Mouse (Mus musculus) CH12.LX (cell line): ENCODE measurements around the gene Hdac1. TPM values are rescaled to one million over a fixed set of nuclear protein-coding genes. Genes with fewer than 3 reads are reported as not detected.

Source experiments
- DNase-seq: peaks from one replicate; pipeline ENCODE4 v3.0.0-alpha.2; 2013; ENCODE audit errors: extremely low read depth
- H3K27ac ChIP-seq: 2 replicates; pipeline ENCODE4 v1.5.1; 2012; ENCODE audit warnings: low read depth, mild to moderate bottlenecking, control low read depth, moderate library complexity; ENCODE audit not compliant: insufficient read depth
- H3K27me3 ChIP-seq: replicated peaks from 2 replicates; pipeline ENCODE3; 2012; ENCODE audit warnings: inconsistent platforms
- H3K36me3 ChIP-seq, 2 experiments: replicated peaks in 1 of 2; 2 replicates each; pipeline versions ENCODE3 to v1.6.1; 2012; ENCODE audit warnings: inconsistent platforms in 1 of 2, low read length in 1 of 2, mild to moderate bottlenecking in 1 of 2, mixed read lengths in 1 of 2, moderate library complexity in 1 of 2; ENCODE audit not compliant: control insufficient read depth in 1 of 2, insufficient read depth in 1 of 2
- H3K4me1 ChIP-seq, 2 experiments: 2 replicates each; pipeline ENCODE4 v1.6.1; 2012; ENCODE audit warnings: inconsistent platforms in 1 of 2, moderate library complexity in 1 of 2; ENCODE audit not compliant: insufficient read depth in 2 of 2, control insufficient read depth in 1 of 2
- H3K4me2 ChIP-seq: 2 replicates; pipeline ENCODE4 v1.6.1; 2012; ENCODE audit warnings: low read depth, mild to moderate bottlenecking, control low read depth; ENCODE audit not compliant: poor library complexity, insufficient read depth, severe bottlenecking
- H3K4me3 ChIP-seq, 3 experiments: fragments of 150-350 bp in 1 of 3; sonication (generic) in 1 of 3; replicated peaks in 1 of 3; 2 replicates each; pipeline versions ENCODE3 to v1.5.1; 2011 to 2012; ENCODE audit warnings: low read depth in 2 of 3, low read length in 2 of 3, mild to moderate bottlenecking in 2 of 3, moderate library complexity in 2 of 3, control low read depth in 1 of 3, improper control_type of control experiment in 1 of 3, inconsistent platforms in 1 of 3, mixed read lengths in 1 of 3; ENCODE audit not compliant: poor library complexity in 1 of 3
- H3K79me2 ChIP-seq: replicated peaks from 2 replicates; pipeline ENCODE4 v1.6.1; 2012; ENCODE audit warnings: mild to moderate bottlenecking, moderate library complexity; ENCODE audit not compliant: control insufficient read depth, poor library complexity, insufficient read depth, severe bottlenecking; ENCODE audit errors: extremely low read depth
- H3K9ac ChIP-seq: 2 replicates; pipeline ENCODE4 v1.6.1; 2012; ENCODE audit warnings: low read depth, mild to moderate bottlenecking, control low read depth, moderate library complexity; ENCODE audit not compliant: insufficient read depth
- H3K9me3 ChIP-seq: replicated peaks from 2 replicates; pipeline ENCODE3; 2012; ENCODE audit warnings: low read length, inconsistent platforms, mixed read lengths
- BHLHE40 ChIP-seq: IDR thresholded peaks from 2 replicates; pipeline ENCODE4 v1.6.1; 2011; ENCODE audit warnings: mild to moderate bottlenecking, low read depth, low read length, improper control_type of control experiment
- CTCF ChIP-seq, 2 experiments: IDR thresholded peaks in 1 of 2; conservative IDR thresholded peaks in 1 of 2; 2 replicates each; pipeline ENCODE4 v1.5.1; 2011 to 2012; ENCODE audit warnings: low read depth in 2 of 2, low read length in 2 of 2, improper control_type of control experiment in 1 of 2, inconsistent platforms in 1 of 2, mild to moderate bottlenecking in 1 of 2, moderate library complexity in 1 of 2
- E2F4 ChIP-seq: IDR thresholded peaks from 2 replicates; pipeline ENCODE4 v1.6.1; 2011; ENCODE audit warnings: low read depth, low read length, improper control_type of control experiment; ENCODE audit not compliant: insufficient replicate concordance
- EP300 ChIP-seq: IDR thresholded peaks from 2 replicates; pipeline ENCODE4 v1.6.1; 2011; ENCODE audit warnings: low read length, improper control_type of control experiment
- HCFC1 ChIP-seq: IDR thresholded peaks from 2 replicates; pipeline ENCODE4 v1.6.1; 2012; ENCODE audit warnings: low read depth, mild to moderate bottlenecking, inconsistent platforms, low read length, improper control_type of control experiment
- JUN ChIP-seq: IDR thresholded peaks from 2 replicates; pipeline ENCODE4 v1.6.1; 2011; ENCODE audit warnings: low read depth, mild to moderate bottlenecking, low read length, improper control_type of control experiment, moderate library complexity; ENCODE audit not compliant: insufficient read depth
- JUND ChIP-seq: conservative IDR thresholded peaks from 2 replicates; pipeline ENCODE4 v1.6.1; 2011; ENCODE audit warnings: low read depth, low read length, improper control_type of control experiment
- MAFK ChIP-seq: IDR thresholded peaks from 2 replicates; pipeline ENCODE4 v1.6.1; 2011; ENCODE audit warnings: low read length, improper control_type of control experiment; ENCODE audit not compliant: insufficient replicate concordance
- MEF2A ChIP-seq: IDR thresholded peaks from 2 replicates; pipeline ENCODE4 v1.6.1; 2014; ENCODE audit warnings: low read depth, mild to moderate bottlenecking, inconsistent platforms, low read length, improper control_type of control experiment, borderline replicate concordance
- MXI1 ChIP-seq: IDR thresholded peaks from 2 replicates; pipeline ENCODE4 v1.6.1; 2011; ENCODE audit warnings: mild to moderate bottlenecking, low read depth, low read length, improper control_type of control experiment
- NRF1 ChIP-seq: IDR thresholded peaks from 2 replicates; pipeline ENCODE4 v1.6.1; 2014; ENCODE audit warnings: low read depth, mild to moderate bottlenecking, inconsistent platforms, low read length, improper control_type of control experiment, moderate library complexity
- PAX5 ChIP-seq: IDR thresholded peaks from 2 replicates; pipeline ENCODE4 v1.6.1; 2012; ENCODE audit warnings: low read length, inconsistent platforms, mixed read lengths
- RAD21 ChIP-seq: IDR thresholded peaks from 2 replicates; pipeline ENCODE4 v1.6.1; 2011; ENCODE audit warnings: low read depth, mild to moderate bottlenecking, low read length, improper control_type of control experiment, moderate library complexity
- SIN3A ChIP-seq: IDR thresholded peaks from 2 replicates; pipeline ENCODE4 v1.6.1; 2012; ENCODE audit warnings: low read length, improper control_type of control experiment, inconsistent platforms
- SMC3 ChIP-seq: IDR thresholded peaks from 2 replicates; pipeline ENCODE4 v1.6.1; 2011; ENCODE audit warnings: low read depth, low read length, improper control_type of control experiment
- TBP ChIP-seq: conservative IDR thresholded peaks from 2 replicates; pipeline ENCODE4 v1.6.1; 2011; ENCODE audit warnings: low read depth, low read length, improper control_type of control experiment
- TCF12 ChIP-seq: IDR thresholded peaks from 2 replicates; pipeline ENCODE4 v1.6.1; 2014; ENCODE audit warnings: low read depth, mild to moderate bottlenecking, inconsistent platforms, low read length, improper control_type of control experiment
- UBTF ChIP-seq: IDR thresholded peaks from 2 replicates; pipeline ENCODE4 v1.6.1; 2012; ENCODE audit warnings: low read depth, mild to moderate bottlenecking, inconsistent platforms, low read length, improper control_type of control experiment, moderate library complexity
- ZKSCAN1 ChIP-seq: IDR thresholded peaks from 2 replicates; pipeline ENCODE4 v1.6.1; 2012; ENCODE audit warnings: low read depth, inconsistent platforms, low read length, improper control_type of control experiment, borderline replicate concordance
- ZMIZ1 ChIP-seq: IDR thresholded peaks from 2 replicates; pipeline ENCODE4 v1.6.1; 2012; ENCODE audit warnings: low read depth, mild to moderate bottlenecking, inconsistent platforms, low read length, improper control_type of control experiment
- dilution Hi-C: fragments of 300-500 bp; cut with MboI; formaldehyde crosslinking; loops from 2 replicates; pipeline ENCODE4 v1.14.3; 2020; ENCODE audit warnings: low sequenced_read_pairs; ENCODE audit not compliant: extremely low pct_unique_long_range_greater_than_20kb, extremely low pct_ligation_motif_present
- in situ Hi-C: fragments of 300-500 bp; cut with MboI; formaldehyde crosslinking; loops from 3 replicates; pipeline ENCODE4 v1.14.3; 2019; ENCODE audit warnings: low sequenced_read_pairs, low pct_ligation_motif_present, low pct_unique_long_range_greater_than_20kb, mixed read lengths
- polyA plus RNA-seq: library from polyadenylated mRNA; unstranded; fragments of >175 nt; gene quantifications from 2 replicates; pipeline ENCODE4 v1.2.1, GENCODE M21; 2012; ENCODE audit warnings: low read depth; ENCODE audit not compliant: insufficient read length
- total RNA-seq, 2 experiments: library from RNA; depleted of rRNA; stranded (reverse); fragments of 300-350 nt in 1 of 2; fragments of >200 nt in 1 of 2; gene quantifications; 2 replicates each; pipeline ENCODE4 v1.2.3; 2012 to 2014

Hdac1 gene
- total and polyA plus RNA-seq, 3 experiments: 71.7 to 231 (median 106) TPM

- Histone ChIP-seq H3K9me3 (no peaks in the 10 kb centered on the region), H3K4me1 (peaks cover 15 to 53% of the 10 kb centered on the region in 2 experiments), H3K9ac (no peak overlapping the region), H3K79me2 (peaks cover 14% of the 10 kb centered on the region), H3K27me3 (peaks cover 4% of the 10 kb centered on the region), H3K27ac (no peak overlapping the region), H3K36me3 (peaks cover 4 to 8% of the 10 kb centered on the region in 2 experiments), H3K4me2 (no peak overlapping the region), H3K4me3 (no peak overlapping the region)
- no peak for TF ChIP-seq TBP
- dilution Hi-C loops: no loop called here
- in situ Hi-C loops: no loop called here
- DNase-seq: no peak
Measured at GRCm38 (mm10) chr4:129511413-129512096, 31.0 kb downstream of the Hdac1 start.

GRCm38 (mm10) chr4:129510723-129511412 is 31.6 kb downstream of the Hdac1 start:
- in situ Hi-C loops: no loop called here
- DNase-seq: no peak
- H3K27me3 ChIP-seq: peaks cover 4% of the 10 kb centered on the region
- H3K27ac ChIP-seq: no peak overlapping the region
- no peak overlapping the region for H3K4me2 ChIP-seq
- dilution Hi-C loops: no loop called here
- peaks cover 14% of the 10 kb centered on the region for H3K79me2 ChIP-seq
- H3K9ac ChIP-seq: no peak overlapping the region
- no peak for TF ChIP-seq HCFC1
- TF ChIP-seq SMC3: no peak
- TF ChIP-seq NRF1: no peak
- TF ChIP-seq BHLHE40: no peak
- no peak for TF ChIP-seq EP300
- no peak for TF ChIP-seq PAX5
- TF ChIP-seq ZKSCAN1: no peak
- TF ChIP-seq JUND: no peak
- TF ChIP-seq MXI1: no peak
- no peak for TF ChIP-seq TCF12
- H3K9me3 ChIP-seq: no peaks in the 10 kb centered on the region
- H3K36me3 ChIP-seq: peaks cover 1 to 6% of the 10 kb centered on the region in 2 experiments
- peaks cover 15 to 53% of the 10 kb centered on the region in 2 experiments for H3K4me1 ChIP-seq
- H3K4me3 ChIP-seq: no peak overlapping the region

GRCm38 (mm10) chr4:129509650-129510049 is 32.9 kb downstream of the Hdac1 start:
- Histone ChIP-seq H3K27ac (no peak overlapping the region), H3K27me3 (peaks cover 4% of the 10 kb centered on the region), H3K4me3 (no peak overlapping the region), H3K9ac (no peak overlapping the region)
- TF ChIP-seq ZMIZ1 (no peak), UBTF (no peak), BHLHE40 (no peak), JUN (no peak), JUND (no peak), MEF2A (no peak), TCF12 (no peak), SIN3A (no peak), E2F4 (no peak), RAD21 (no peak), ZKSCAN1 (no peak), MAFK (no peak), TBP (no peak), CTCF (conservative IDR thresholded peaks at IDR 0.05 in 1 of 2, IDR thresholded peaks at IDR 0.05 in 1 of 2; ENCODE audit: low read depth in 2 of 2, low read length in 2 of 2) (no peak)
- TF ChIP-seq, all 38 proteins: peak for 0
- in situ Hi-C loops (no loop called here), dilution Hi-C loops (no loop called here)
- Histone ChIP-seq H3K9me3 (no peaks in the 10 kb centered on the region), H3K4me2 (no peak overlapping the region), H3K36me3 (no peaks in the 10 kb centered on the region), H3K79me2 (peaks cover 4% of the 10 kb centered on the region; the same call in 1 of the 2 replicates), H3K4me1 (peaks cover 11 to 48% of the 10 kb centered on the region in 2 experiments)
- no peak for DNase-seq
